ENCODE assay signal across 19 mouse cellular contexts in genomic region chr6:118046924-118047323, GRCm38 (mm10). TPM values are rescaled to one million over a fixed set of nuclear protein-coding genes. Genes with fewer than 3 reads are reported as not detected.
A peak's percentile ranks its signal among the peaks of the same experiment; 100 is the strongest.
DNase-seq lines count a peak whose midpoint lies in the region; ATAC-seq and TF ChIP-seq lines count a peak whose summit lies in the region.
"Had no signal": no experiment of that assay in that cellular context is flagged by ENCODE, and none has a peak within 500 bp of the region (broad histone marks: within the 10 kb centered on the region; RNA-seq: fewer than 3 reads in every experiment).

No protein-coding gene starts in this region.

- DNase-seq in hindbrain, embryonic 11.5 days (ENCODE audit: low spot score), result no peak
- no peak for DNase-seq in lung, postnatal 25 days (ENCODE audit: low spot score)
- peak; percentile 68 for DNase-seq in brain, adult 2 months (ENCODE audit: low read depth, low spot score)
- DNase-seq: adrenal gland, adult 2 months; adrenal gland, postnatal 25 days; cerebellum, postnatal 10 days; embryo, embryonic 11 days; gastrocnemius, adult 2 months; gastrocnemius, postnatal 25 days had no signal

- H3K9me3 ChIP-seq in hindbrain, embryonic 16.5 days (ENCODE audit: control insufficient read depth, low read length), result no peaks in the 10 kb centered on the region
- H3K9me3 ChIP-seq in hindbrain, embryonic 11.5 days (ENCODE audit: control insufficient read depth, low read length), result no peaks in the 10 kb centered on the region
- H3K9me3 ChIP-seq in lung, embryonic 15.5 days, result no peaks in the 10 kb centered on the region
- H3K9me3 ChIP-seq: embryonic facial prominence, embryonic 15.5 days; forebrain, embryonic 15.5 days; heart, embryonic 12.5 days; hindbrain, embryonic 12.5 days had no signal

- no peak overlapping the region for H3K4me2 ChIP-seq in hindbrain, embryonic 16.5 days (ENCODE audit: low read length)
- no peak overlapping the region for H3K4me2 ChIP-seq in hindbrain, embryonic 11.5 days (replicated peaks; ENCODE audit: low read depth, low read length)
- no peak overlapping the region for H3K4me2 ChIP-seq in lung, embryonic 15.5 days
- H3K4me2 ChIP-seq: embryonic facial prominence, embryonic 15.5 days; forebrain, embryonic 15.5 days; heart, embryonic 12.5 days; hindbrain, embryonic 12.5 days had no signal

- no peaks in the 10 kb centered on the region for H3K36me3 ChIP-seq in hindbrain, embryonic 16.5 days (ENCODE audit: control insufficient read depth, insufficient read depth, low read length)
- no peaks in the 10 kb centered on the region for H3K36me3 ChIP-seq in hindbrain, embryonic 11.5 days (ENCODE audit: control insufficient read depth, insufficient read depth, low read length)
- no peaks in the 10 kb centered on the region for H3K36me3 ChIP-seq in lung, embryonic 15.5 days
- H3K36me3 ChIP-seq: embryonic facial prominence, embryonic 15.5 days; forebrain, embryonic 10.5 days; forebrain, embryonic 15.5 days; heart, embryonic 12.5 days; hindbrain, embryonic 12.5 days had no signal

- H3K27me3 ChIP-seq in hindbrain, embryonic 16.5 days (replicated peaks; ENCODE audit: control insufficient read depth, insufficient read depth, low read length), result no peaks in the 10 kb centered on the region
- no peaks in the 10 kb centered on the region for H3K27me3 ChIP-seq in hindbrain, embryonic 11.5 days (ENCODE audit: control insufficient read depth, insufficient read depth, low read length)
- H3K27me3 ChIP-seq in lung, embryonic 15.5 days, result no peaks in the 10 kb centered on the region
- H3K27me3 ChIP-seq: embryonic facial prominence, embryonic 15.5 days; forebrain, embryonic 15.5 days; hindbrain, embryonic 12.5 days; Patski had no signal

- TF ChIP-seq POLR2A in olfactory bulb, adult 2 months (IDR thresholded peaks at IDR 0.05; ENCODE audit: insufficient read depth, low read depth, low read length), result no peak

- no peak overlapping the region for H3K4me3 ChIP-seq in hindbrain, embryonic 16.5 days (ENCODE audit: low read length)
- no peak overlapping the region for H3K4me3 ChIP-seq in hindbrain, embryonic 11.5 days (ENCODE audit: low read depth, low read length)
- no peak overlapping the region for H3K4me3 ChIP-seq in lung, embryonic 15.5 days
- H3K4me3 ChIP-seq in olfactory bulb, adult 2 months (ENCODE audit: insufficient read depth, low read depth, low read length), result no peak overlapping the region
- H3K4me3 ChIP-seq: embryonic facial prominence, embryonic 15.5 days; erythroblast, embryonic 14.5 days; forebrain, embryonic 10.5 days; forebrain, embryonic 15.5 days; gastrocnemius, adult 2 months; heart, embryonic 12.5 days; hindbrain, embryonic 12.5 days had no signal

- no peak overlapping the region for H3K9ac ChIP-seq in hindbrain, embryonic 16.5 days (ENCODE audit: low read depth, low read length)
- no peak overlapping the region for H3K9ac ChIP-seq in hindbrain, embryonic 11.5 days (ENCODE audit: low read depth, low read length)
- no peak overlapping the region for H3K9ac ChIP-seq in lung, embryonic 15.5 days
- H3K9ac ChIP-seq: embryonic facial prominence, embryonic 15.5 days; forebrain, embryonic 15.5 days; heart, embryonic 12.5 days; hindbrain, embryonic 12.5 days had no signal

- no peaks in the 10 kb centered on the region for H3K4me1 ChIP-seq in hindbrain, embryonic 16.5 days (ENCODE audit: control insufficient read depth, insufficient read depth, low read depth, low read length)
- H3K4me1 ChIP-seq in hindbrain, embryonic 11.5 days (replicated peaks; ENCODE audit: control insufficient read depth, insufficient read depth, low read length), result no peaks in the 10 kb centered on the region
- peaks cover 55% of the 10 kb centered on the region for H3K4me1 ChIP-seq in lung, embryonic 15.5 days
- peaks cover 49% of the 10 kb centered on the region for H3K4me1 ChIP-seq in olfactory bulb, adult 2 months (ENCODE audit: control insufficient read depth, insufficient read depth, low read length)
- H3K4me1 ChIP-seq: embryonic facial prominence, embryonic 15.5 days; forebrain, embryonic 15.5 days; hindbrain, embryonic 12.5 days had no signal

- TF ChIP-seq CTCF in olfactory bulb, adult 2 months (IDR thresholded peaks at IDR 0.05; ENCODE audit: insufficient read depth, low read depth, low read length), result no peak

- peak; percentile 58; the same call in 1 of the 2 replicates for ATAC-seq in hindbrain, embryonic 16.5 days
- no peak for ATAC-seq in hindbrain, embryonic 11.5 days (ENCODE audit: low FRiP score)
- no peak for ATAC-seq in lung, embryonic 15.5 days (ENCODE audit: borderline replicate concordance, extremely low read depth, low FRiP score, low TSS enrichment)
- ATAC-seq: forebrain, embryonic 15.5 days had no signal

- no peak overlapping the region for H3K27ac ChIP-seq in hindbrain, embryonic 16.5 days (ENCODE audit: low read depth, low read length)
- no peak overlapping the region for H3K27ac ChIP-seq in hindbrain, embryonic 11.5 days (ENCODE audit: low read depth, low read length)
- H3K27ac ChIP-seq in lung, embryonic 15.5 days, result 0 out of 2 replicates have a peak overlapping the region, but pooled peaks have one; percentile 62
- H3K27ac ChIP-seq in olfactory bulb, adult 2 months (ENCODE audit: insufficient read depth, low read depth, low read length), result peak overlapping the region; percentile 70
- H3K27ac ChIP-seq: embryonic facial prominence, embryonic 15.5 days; forebrain, embryonic 10.5 days; forebrain, embryonic 15.5 days; gastrocnemius, adult 2 months; hindbrain, embryonic 12.5 days had no signal

RNA-seq across cellular contexts. Expression of gene Rasgef1a, which starts 35.7 kb away (rescaled TPM):
- 5.7 and 6.5 TPM in 2 replicates for polyA plus RNA-seq in hindbrain, embryonic 16.5 days (2015; fragmentation: Nextera tagmentation; extraction: Ambion mirVana)
- not detected in 2 replicates for polyA plus RNA-seq in hindbrain, embryonic 11.5 days (2014; fragmentation: Nextera tagmentation; extraction: Ambion mirVana)
- polyA plus RNA-seq in lung, embryonic 15.5 days (2015; fragmentation: Nextera tagmentation; extraction: Ambion mirVana), result 3.0 and 4.4 TPM in 2 replicates
- not detected in 2 replicates for polyA plus RNA-seq in olfactory bulb, adult 2 months (2012; ENCODE audit: insufficient read depth, insufficient read length, low replicate concordance, missing spikeins)
- polyA plus RNA-seq: erythroblast, embryonic 14.5 days had no signal

Comparison
In these comparisons a context has a peak if more than half of its experiments do, and no peak if none do; other contexts are left out.
1. H3K27ac ChIP-seq: peak in lung, embryonic 15.5 days (single experiment) and olfactory bulb, adult 2 months (single experiment); none in hindbrain, embryonic 16.5 days (single experiment) and hindbrain, embryonic 11.5 days (single experiment).